9 mouse cellular contexts compared by ENCODE assay signal in the genomic region with DNA sequence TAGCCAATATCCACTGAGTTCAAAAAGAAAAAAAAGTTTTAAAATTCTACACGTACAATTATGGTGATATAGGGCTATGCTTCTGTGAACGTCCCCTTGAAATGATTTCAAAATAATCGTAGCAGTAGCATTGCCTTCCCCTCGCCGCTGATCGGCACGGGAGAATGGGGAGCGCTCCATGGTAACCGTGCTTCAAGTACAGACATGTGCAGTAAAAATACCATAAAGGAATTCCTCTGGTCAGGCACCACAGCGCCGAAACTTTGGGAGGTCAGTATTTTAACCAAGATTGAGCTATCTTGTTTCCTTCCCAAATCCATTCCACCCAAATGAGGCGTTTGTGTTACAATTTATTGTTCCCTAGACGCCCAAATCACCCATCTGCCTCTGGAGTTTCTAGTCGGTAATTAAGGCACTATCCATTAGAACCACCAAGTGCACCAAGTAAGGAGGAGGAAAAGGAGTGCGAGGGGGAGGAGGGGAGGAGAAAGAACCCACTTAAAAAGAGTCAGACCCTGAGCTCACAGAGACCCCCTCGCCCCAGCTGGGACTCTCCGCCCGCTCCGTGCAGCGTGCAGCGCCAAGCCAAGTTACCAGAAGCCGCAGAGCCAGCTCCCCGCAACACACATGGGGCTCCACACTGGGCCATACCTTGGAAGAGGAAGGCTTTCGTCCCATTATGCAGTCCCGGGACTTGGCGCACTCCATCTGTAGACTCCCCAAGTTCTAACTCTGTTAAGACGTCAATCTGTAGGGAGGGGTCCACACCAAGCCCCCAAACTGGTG. TPM values are rescaled to one million over a fixed set of nuclear protein-coding genes. Genes with fewer than 3 reads are reported as not detected.
A peak's percentile ranks its signal among the peaks of the same experiment; 100 is the strongest.
DNase-seq lines count a peak whose midpoint lies in the region; ATAC-seq and TF ChIP-seq lines count a peak whose summit lies in the region.
"Had no signal": no experiment of that assay in that cellular context is flagged by ENCODE, and none has a peak within 500 bp of the region (broad histone marks: within the 10 kb centered on the region; RNA-seq: fewer than 3 reads in every experiment).

No protein-coding gene starts in this region.

- H3K27ac ChIP-seq in kidney, postnatal 0 days: no peak overlapping the region
- H3K27ac ChIP-seq in cortical plate, adult 2 months (ENCODE audit: insufficient read depth, low read length): peak overlapping the region; percentile 83
- peak overlapping the region; percentile 87 for H3K27ac ChIP-seq in hindbrain, embryonic 16.5 days (ENCODE audit: low read depth, low read length)
- peak overlapping the region; percentile 90 for H3K27ac ChIP-seq in neural tube, embryonic 14.5 days (ENCODE audit: low read depth, low read length)

- DNase-seq in kidney, postnatal 0 days (ENCODE audit: low spot score): peak; percentile 24
- DNase-seq in kidney, adult 11 months: no peak
- no peak for DNase-seq in gastrocnemius, postnatal 25 days
- DNase-seq in kidney, postnatal 25 days: no peak

- TF ChIP-seq CTCF in kidney, postnatal 0 days (IDR thresholded peaks at IDR 0.05; ENCODE audit: low read depth): no peak
- TF ChIP-seq CTCF in cortical plate, adult 2 months (IDR thresholded peaks at IDR 0.05; ENCODE audit: extremely low read depth, insufficient read depth, low read length): no peak

- no peaks in the 10 kb centered on the region for H3K4me1 ChIP-seq in kidney, postnatal 0 days (replicated peaks; ENCODE audit: insufficient read depth, low read length)
- peaks cover 2% of the 10 kb centered on the region; the same call in 1 of the 2 replicates for H3K4me1 ChIP-seq in cortical plate, adult 2 months (ENCODE audit: control insufficient read depth, insufficient read depth, low read length)
- peaks cover 3% of the 10 kb centered on the region; the same call in 1 of the 2 replicates for H3K4me1 ChIP-seq in hindbrain, embryonic 16.5 days (ENCODE audit: control insufficient read depth, insufficient read depth, low read depth, low read length)
- H3K4me1 ChIP-seq in neural tube, embryonic 14.5 days (ENCODE audit: control insufficient read depth, insufficient read depth, low read length): peaks cover 4% of the 10 kb centered on the region; the same call in 1 of the 2 replicates

- TF ChIP-seq POLR2A in cortical plate, adult 2 months (IDR thresholded peaks at IDR 0.05; ENCODE audit: extremely low read depth, insufficient read depth, low read length): no peak

- H3K36me3 ChIP-seq in kidney, postnatal 0 days (ENCODE audit: insufficient read depth, low read length): no peaks in the 10 kb centered on the region
- no peaks in the 10 kb centered on the region for H3K36me3 ChIP-seq in hindbrain, embryonic 16.5 days (ENCODE audit: control insufficient read depth, insufficient read depth, low read length)
- no peaks in the 10 kb centered on the region for H3K36me3 ChIP-seq in neural tube, embryonic 14.5 days (ENCODE audit: control insufficient read depth, insufficient read depth, low read length)

- H3K27me3 ChIP-seq in kidney, postnatal 0 days (ENCODE audit: insufficient read depth, low read length): peaks cover 21% of the 10 kb centered on the region
- no peaks in the 10 kb centered on the region for H3K27me3 ChIP-seq in hindbrain, embryonic 16.5 days (replicated peaks; ENCODE audit: control insufficient read depth, insufficient read depth, low read length)
- no peaks in the 10 kb centered on the region for H3K27me3 ChIP-seq in neural tube, embryonic 14.5 days (ENCODE audit: control insufficient read depth, insufficient read depth, low read length)

- peak overlapping the region; percentile 92 for H3K4me2 ChIP-seq in kidney, postnatal 0 days (ENCODE audit: low read length)
- H3K4me2 ChIP-seq in hindbrain, embryonic 16.5 days (ENCODE audit: low read length): peak overlapping the region; percentile 68
- peak overlapping the region; percentile 75 for H3K4me2 ChIP-seq in neural tube, embryonic 14.5 days (ENCODE audit: low read depth, low read length)

- no peak for ATAC-seq in kidney, postnatal 0 days (replicated peaks; ENCODE audit: low FRiP score, low read depth)
- ATAC-seq in hindbrain, embryonic 16.5 days: 0 out of 2 replicates have a peak, but pooled peaks have one; percentile 24
- peak; percentile 39 for ATAC-seq in neural tube, embryonic 14.5 days (ENCODE audit: low read depth)
- ATAC-seq in megakaryocyte progenitor cell, adult 5-6 weeks (replicated peaks; ENCODE audit: poor library complexity): no peak

- no peaks in the 10 kb centered on the region; the same call in 1 of the 2 replicates for H3K9me3 ChIP-seq in kidney, postnatal 0 days (replicated peaks; ENCODE audit: low read length)
- H3K9me3 ChIP-seq in hindbrain, embryonic 16.5 days (ENCODE audit: control insufficient read depth, low read length): no peaks in the 10 kb centered on the region
- H3K9me3 ChIP-seq in neural tube, embryonic 14.5 days (ENCODE audit: control insufficient read depth, low read length): no peaks in the 10 kb centered on the region

- peak overlapping the region; percentile 50 for H3K4me3 ChIP-seq in kidney, postnatal 0 days (replicated peaks; ENCODE audit: low read depth, low read length)
- H3K4me3 ChIP-seq in cortical plate, adult 2 months (ENCODE audit: insufficient read depth, low read length): peak overlapping the region; percentile 84
- peak overlapping the region; percentile 79 for H3K4me3 ChIP-seq in hindbrain, embryonic 16.5 days (ENCODE audit: low read length)
- peak overlapping the region; percentile 82 for H3K4me3 ChIP-seq in neural tube, embryonic 14.5 days (ENCODE audit: low read depth, low read length)

- 1% methylated on average over 27 of the region's 27 CpGs for WGBS in kidney, postnatal 0 days
- 2% methylated on average over 27 of the region's 27 CpGs for WGBS in hindbrain, embryonic 16.5 days
- under 1% methylated on average over 27 of the region's 27 CpGs for WGBS in neural tube, embryonic 14.5 days

- H3K9ac ChIP-seq in kidney, postnatal 0 days (ENCODE audit: low read depth, low read length): no peak overlapping the region
- H3K9ac ChIP-seq in hindbrain, embryonic 16.5 days (ENCODE audit: low read depth, low read length): peak overlapping the region; percentile 86
- H3K9ac ChIP-seq in neural tube, embryonic 14.5 days (replicated peaks; ENCODE audit: low read depth, low read length): peak overlapping the region; percentile 82

RNA-seq across cellular contexts. Expression of a gene that starts 1.5 kb away (rescaled TPM):
- polyA plus RNA-seq in kidney, postnatal 0 days (2015; fragmentation: Nextera tagmentation; extraction: Ambion mirVana): 8.2 and 9.1 TPM in 2 replicates
- 319 and 365 TPM in 2 replicates for polyA plus RNA-seq in cortical plate, adult 2 months (2012; rRNA removed)
- 178 and 181 TPM in 2 replicates for polyA plus RNA-seq in hindbrain, embryonic 16.5 days (2015; fragmentation: Nextera tagmentation; extraction: Ambion mirVana)
- polyA plus RNA-seq in neural tube, embryonic 14.5 days (2014; fragmentation: Nextera tagmentation; extraction: Ambion mirVana): 214 and 217 TPM in 2 replicates
- under 1 TPM in 1 of 2 experiments, not detected in 1; 0.20 TPM for total RNA-seq in gastrocnemius, postnatal 25 days (2021)
- not detected in 2 replicates for total RNA-seq in megakaryocyte progenitor cell, adult 5-6 weeks (2015)
- total RNA-seq in megakaryocyte progenitor cell, adult 5-6 weeks (2017): not detected in 2 replicates
- total RNA-seq: hematopoietic stem cell, adult 5-6 weeks had no signal

Comparison
In these comparisons a context has a peak if more than half of its experiments do, and no peak if none do; other contexts are left out.
1. ATAC-seq: peak in hindbrain, embryonic 16.5 days (single experiment) and neural tube, embryonic 14.5 days (single experiment); none in kidney, postnatal 0 days (single experiment) and megakaryocyte progenitor cell, adult 5-6 weeks (single experiment).
2. RNA of a gene that starts 1.5 kb away (polyA plus RNA-seq): 319 to 365 TPM in cortical plate, adult 2 months, 214 to 217 TPM in neural tube, embryonic 14.5 days and 178 to 181 TPM in hindbrain, embryonic 16.5 days; 8.2 to 9.1 TPM in kidney, postnatal 0 days; every median in the first group is over 10 times any median in the second.
3. Peak in every context shown above with its lines, with median percentiles within 50 percentile points of each other: H3K4me2 ChIP-seq and H3K4me3 ChIP-seq.